Mouse (Mus musculus) left cerebral cortex, adult 9 months (tissue): ENCODE data around the gene Pus1.

Experiments
- DNase-seq, 2 experiments: peaks; one replicate each; pipeline ENCODE4 v3.0.0; 2022; ENCODE audit warnings: low spot score in 2 of 2

Pus1 gene

GRCm38 (mm10) chr5:110779998-110780760 lies at the start of gene Pus1:
Gene Pus1 (minus strand): TSS chr5:110780659.
- peak; percentile 76 to 94 for DNase-seq

- DNase-seq: no peak
Observed at GRCm38 (mm10) chr5:110827576-110827975, 47.1 kb upstream of the Pus1 start.

- DNase-seq: no peak
Observed at GRCm38 (mm10) chr5:110826781-110827495, 46.5 kb upstream of the Pus1 start.

- no peak for DNase-seq
Observed at GRCm38 (mm10) chr5:110824421-110824820, 44.0 kb upstream of the Pus1 start.

- peak; percentile 98 to 99 for DNase-seq
Observed at GRCm38 (mm10) chr5:110809667-110810325, 29.3 kb upstream of the Pus1 start, which contains the start of gene Ulk1. Gene Ulk1 (minus strand): TSS chr5:110810097.

GRCm38 (mm10) chr5:110808821-110809666 lies 28.6 kb upstream of the Pus1 start:
- DNase-seq: no peak

GRCm38 (mm10) chr5:110808061-110808631 lies 27.7 kb upstream of the Pus1 start:
- DNase-seq: peak; percentile 42 to 84

GRCm38 (mm10) chr5:110807453-110807852 lies 27.0 kb upstream of the Pus1 start:
- no peak for DNase-seq

- DNase-seq: no peak
Observed at GRCm38 (mm10) chr5:110806676-110807075, 26.2 kb upstream of the Pus1 start.

- DNase-seq: no peak
Observed at GRCm38 (mm10) chr5:110806154-110806553, 25.7 kb upstream of the Pus1 start.

GRCm38 (mm10) chr5:110804012-110804743 lies 23.7 kb upstream of the Pus1 start:
- no peak for DNase-seq

- no peak for DNase-seq
Observed at GRCm38 (mm10) chr5:110802809-110803208, 22.4 kb upstream of the Pus1 start.

GRCm38 (mm10) chr5:110802186-110802585 lies 21.7 kb upstream of the Pus1 start:
- DNase-seq: no peak

GRCm38 (mm10) chr5:110801036-110801624 lies 20.7 kb upstream of the Pus1 start:
- DNase-seq: no peak

- DNase-seq: no peak
Observed at GRCm38 (mm10) chr5:110797696-110798095, 17.2 kb upstream of the Pus1 start.

- DNase-seq: no peak
Observed at GRCm38 (mm10) chr5:110794363-110794762, 13.9 kb upstream of the Pus1 start.

- DNase-seq: no peak
Observed at GRCm38 (mm10) chr5:110788684-110789083, 8.2 kb upstream of the Pus1 start.

GRCm38 (mm10) chr5:110786081-110786835 lies 5.8 kb upstream of the Pus1 start:
- DNase-seq: peak in 1 of 2 experiments; percentile 47

- DNase-seq: no peak
Observed at GRCm38 (mm10) chr5:110783150-110783549, 2.7 kb upstream of the Pus1 start.
